Mouse (Mus musculus) bone marrow macrophage, adult 2 months (primary cell): ENCODE results near the gene Atp4b.

Experiments used
- CTCF ChIP-seq: IDR thresholded peaks from 2 replicates; pipeline ENCODE4 v1.5.1; 2012; ENCODE audit warnings: low read depth, mild to moderate bottlenecking, low read length, moderate library complexity
- POLR2A ChIP-seq: IDR thresholded peaks from 2 replicates; pipeline ENCODE4 v1.6.1; 2012; ENCODE audit warnings: mild to moderate bottlenecking, low read depth, low read length, borderline replicate concordance

DNA sequence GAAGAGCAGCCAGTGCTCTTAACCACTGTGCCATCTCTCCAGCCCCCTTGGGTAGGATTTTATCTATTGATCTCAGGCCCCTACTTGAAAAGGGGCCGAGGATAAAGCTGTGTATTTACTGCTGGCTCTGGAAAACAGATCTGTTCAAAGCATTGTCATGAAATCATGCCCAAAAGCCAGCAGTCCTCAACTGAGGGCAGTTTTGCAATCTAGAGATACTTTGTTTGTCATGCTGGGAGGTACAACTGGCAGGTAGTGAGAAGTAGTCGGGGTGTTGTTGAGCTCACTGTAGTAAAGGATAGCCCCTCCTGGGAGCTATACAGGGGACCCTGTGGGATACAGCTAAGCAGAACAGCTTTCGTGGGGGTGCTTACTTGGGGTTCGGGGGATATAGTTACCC is 42.7 kb downstream of the Atp4b start:
- no peak for TF ChIP-seq POLR2A
- no peak for TF ChIP-seq CTCF
